Mouse (Mus musculus) lung, postnatal 10 days (tissue): ENCODE data around the gene Rai1.

Source experiments
- DNase-seq: peaks from one replicate; pipeline ENCODE4 v3.0.0; 2021

Rai1 gene

GRCm38 (mm10) chr11:60099555-60100186 is 5.1 kb upstream of the Rai1 start:
- no peak for DNase-seq

GRCm38 (mm10) chr11:60100827-60101555 is 3.8 kb upstream of the Rai1 start:
- no peak for DNase-seq

GRCm38 (mm10) chr11:60101986-60102385 is 2.8 kb upstream of the Rai1 start:
- no peak for DNase-seq

GRCm38 (mm10) chr11:60102664-60103063 is 2.1 kb upstream of the Rai1 start:
- DNase-seq, result peak; percentile 62

- DNase-seq, result no peak
Measured at GRCm38 (mm10) chr11:60103567-60103966, 1.2 kb upstream of the Rai1 start.

- DNase-seq, result peak; percentile 76
Measured at GRCm38 (mm10) chr11:60105593-60106542, 1.1 kb downstream of the Rai1 start.

GRCm38 (mm10) chr11:60106543-60107110 is 1.8 kb downstream of the Rai1 start:
- peak; percentile 57 for DNase-seq

GRCm38 (mm10) chr11:60107449-60107848 is 2.6 kb downstream of the Rai1 start:
- DNase-seq, result no peak

- peak; percentile 48 for DNase-seq
Measured at GRCm38 (mm10) chr11:60108631-60109172, 3.9 kb downstream of the Rai1 start.

GRCm38 (mm10) chr11:60110386-60110785 is 5.6 kb downstream of the Rai1 start:
- no peak for DNase-seq

- DNase-seq, result no peak
Measured at GRCm38 (mm10) chr11:60111576-60111975, 6.8 kb downstream of the Rai1 start.

- DNase-seq, result no peak
Measured at GRCm38 (mm10) chr11:60113624-60114023, 8.8 kb downstream of the Rai1 start.

GRCm38 (mm10) chr11:60114296-60115023 is 9.6 kb downstream of the Rai1 start:
- peak; percentile 50 for DNase-seq

- DNase-seq, result peak; percentile 97
Measured at GRCm38 (mm10) chr11:60115024-60115538, 10.3 kb downstream of the Rai1 start.

GRCm38 (mm10) chr11:60115638-60116276 is 10.9 kb downstream of the Rai1 start:
- DNase-seq, result no peak

- DNase-seq, result no peak
Measured at GRCm38 (mm10) chr11:60120586-60121262, 15.9 kb downstream of the Rai1 start.

GRCm38 (mm10) chr11:60122611-60123010 is 17.8 kb downstream of the Rai1 start:
- DNase-seq, result no peak

GRCm38 (mm10) chr11:60127048-60127447 is 22.2 kb downstream of the Rai1 start:
- DNase-seq, result no peak

GRCm38 (mm10) chr11:60127863-60128512 is 23.2 kb downstream of the Rai1 start:
- no peak for DNase-seq

- DNase-seq, result no peak
Measured at GRCm38 (mm10) chr11:60130516-60130915, 25.7 kb downstream of the Rai1 start.
